8 mouse cellular contexts compared by ENCODE assay signal in genomic region chr16:93780660-93781479, GRCm38 (mm10). TPM values are rescaled to one million over a fixed set of nuclear protein-coding genes. Genes with fewer than 3 reads are reported as not detected.
DNase-seq lines count a peak whose midpoint lies in the region; ATAC-seq and TF ChIP-seq lines count a peak whose summit lies in the region.

No protein-coding gene starts in this region.

- H3K27ac ChIP-seq in kidney, postnatal 0 days: no peak overlapping the region
- H3K27ac ChIP-seq in kidney, embryonic 14.5 days (ENCODE audit: low read depth, low read length): no peak overlapping the region
- H3K27ac ChIP-seq in MEL (ENCODE audit: control insufficient read depth, low read depth, low read length): peak overlapping the region; percentile 13
- no peak overlapping the region for H3K27ac ChIP-seq in intestine, embryonic 15.5 days

- H3K36me3 ChIP-seq in kidney, postnatal 0 days (ENCODE audit: insufficient read depth, low read length): 0 out of 2 replicates have a peak, but pooled peaks cover 4% of the 10 kb centered on the region
- no peaks in the 10 kb centered on the region for H3K36me3 ChIP-seq in kidney, embryonic 14.5 days (ENCODE audit: control insufficient read depth, insufficient read depth, low read length)
- H3K36me3 ChIP-seq in MEL (ENCODE audit: control insufficient read depth in 1 of 2, insufficient read depth in 2 of 2, low read length in 2 of 2): peaks cover 0 to 4% of the 10 kb centered on the region in 2 experiments; a peak in 2 of 4 replicates
- peaks cover 4% of the 10 kb centered on the region; the same call in 1 of the 2 replicates for H3K36me3 ChIP-seq in intestine, embryonic 15.5 days

- DNase-seq in kidney, postnatal 0 days (ENCODE audit: low spot score): peak; percentile 46
- DNase-seq in MEL (ENCODE audit: low read depth, low spot score): peak; percentile 89
- peak; percentile 27 to 37 for DNase-seq in monocyte, adult 2 months (ENCODE audit: low read depth in 1 of 2, low spot score in 2 of 2)
- no peak for DNase-seq in heart, adult 11 months
- DNase-seq in adrenal gland, postnatal 4 days (ENCODE audit: low spot score in 2 of 2): no peak
- DNase-seq in right cerebral cortex, postnatal 25 days: no peak

- no peak; the same call in none of the 2 replicates for TF ChIP-seq RAD21 in MEL (IDR thresholded peaks at IDR 0.05; ENCODE audit: low read depth, low read length)

- H3K27me3 ChIP-seq in kidney, postnatal 0 days (ENCODE audit: insufficient read depth, low read length): no peaks in the 10 kb centered on the region
- no peaks in the 10 kb centered on the region; the same call in 1 of the 2 replicates for H3K27me3 ChIP-seq in kidney, embryonic 14.5 days (ENCODE audit: control insufficient read depth, insufficient read depth, low read length)
- H3K27me3 ChIP-seq in MEL (ENCODE audit: control insufficient read depth in 1 of 2, insufficient read depth in 2 of 2, low read length in 2 of 2): no peaks in the 10 kb centered on the region
- H3K27me3 ChIP-seq in intestine, embryonic 15.5 days (replicated peaks): no peaks in the 10 kb centered on the region

- H3K9me3 ChIP-seq in kidney, postnatal 0 days (replicated peaks; ENCODE audit: low read length): no peaks in the 10 kb centered on the region
- H3K9me3 ChIP-seq in kidney, embryonic 14.5 days (ENCODE audit: control insufficient read depth, low read length): peaks cover 3% of the 10 kb centered on the region; the same call in 1 of the 2 replicates
- H3K9me3 ChIP-seq in MEL (replicated peaks; ENCODE audit: insufficient read depth, low read length): no peaks in the 10 kb centered on the region
- H3K9me3 ChIP-seq in intestine, embryonic 15.5 days: no peaks in the 10 kb centered on the region

- ATAC-seq in kidney, postnatal 0 days (replicated peaks; ENCODE audit: low FRiP score, low read depth): peak; percentile 65
- no peak for ATAC-seq in kidney, embryonic 14.5 days (ENCODE audit: low FRiP score, low TSS enrichment)
- peak; percentile 31; the same call in 1 of the 2 replicates for ATAC-seq in intestine, embryonic 15.5 days

- H3K4me2 ChIP-seq in kidney, postnatal 0 days (ENCODE audit: low read length): no peak overlapping the region
- no peak overlapping the region for H3K4me2 ChIP-seq in kidney, embryonic 14.5 days (replicated peaks; ENCODE audit: low read depth, low read length)
- no peak overlapping the region for H3K4me2 ChIP-seq in intestine, embryonic 15.5 days (replicated peaks)

- WGBS in kidney, postnatal 0 days: 46% methylated on average over 14 of the region's 14 CpGs
- WGBS in kidney, embryonic 14.5 days: 48% methylated on average over 14 of the region's 14 CpGs
- 56% methylated on average over 14 of the region's 14 CpGs for WGBS in intestine, embryonic 15.5 days

- no peaks in the 10 kb centered on the region for H3K79me2 ChIP-seq in MEL (ENCODE audit: control insufficient read depth, insufficient read depth, low read length, poor library complexity)

- no peaks in the 10 kb centered on the region for H3K4me1 ChIP-seq in kidney, postnatal 0 days (replicated peaks; ENCODE audit: insufficient read depth, low read length)
- no peaks in the 10 kb centered on the region for H3K4me1 ChIP-seq in kidney, embryonic 14.5 days (ENCODE audit: control insufficient read depth, insufficient read depth, low read length)
- H3K4me1 ChIP-seq in MEL (ENCODE audit: control insufficient read depth in 1 of 2, insufficient read depth in 2 of 2, low read length in 2 of 2): peaks cover 10 to 35% of the 10 kb centered on the region in 2 experiments
- H3K4me1 ChIP-seq in intestine, embryonic 15.5 days (replicated peaks): 0 out of 2 replicates have a peak, but pooled peaks cover 2% of the 10 kb centered on the region

- no peak overlapping the region for H3K4me3 ChIP-seq in kidney, postnatal 0 days (replicated peaks; ENCODE audit: low read depth, low read length)
- H3K4me3 ChIP-seq in kidney, embryonic 14.5 days (ENCODE audit: low read length): no peak overlapping the region
- peak overlapping the region; percentile 13 to 15; a peak in 2 of 4 replicates for H3K4me3 ChIP-seq in MEL (ENCODE audit: control insufficient read depth in 1 of 2, insufficient read depth in 1 of 2, low read depth in 2 of 2, low read length in 2 of 2)
- H3K4me3 ChIP-seq in intestine, embryonic 15.5 days (replicated peaks): no peak overlapping the region

- peak in 1 of 2 experiments; percentile 33; a peak in 1 of 4 replicates for TF ChIP-seq POLR2A in MEL (IDR thresholded peaks at IDR 0.05; ENCODE audit: control insufficient read depth in 1 of 2, insufficient read depth in 1 of 2, low read depth in 1 of 2, low read length in 2 of 2, poor library complexity in 1 of 2)

- no peak overlapping the region for H3K9ac ChIP-seq in kidney, postnatal 0 days (ENCODE audit: low read depth, low read length)
- H3K9ac ChIP-seq in kidney, embryonic 14.5 days (ENCODE audit: low read depth, low read length): no peak overlapping the region
- H3K9ac ChIP-seq in MEL (ENCODE audit: control insufficient read depth, low read depth, low read length, poor library complexity, severe bottlenecking): peak overlapping the region; percentile 31; the same call in 1 of the 2 replicates
- no peak overlapping the region for H3K9ac ChIP-seq in intestine, embryonic 15.5 days

- 0 out of 4 replicates have a peak, but pooled peaks of 1 of the 2 experiments have one; percentile 29 for TF ChIP-seq EP300 in MEL (IDR thresholded peaks at IDR 0.05; ENCODE audit: low read depth in 1 of 2, low read length in 2 of 2)

- TF ChIP-seq CTCF in kidney, postnatal 0 days (IDR thresholded peaks at IDR 0.05; ENCODE audit: low read depth): peak; percentile 54; the same call in 1 of the 2 replicates
- peak; percentile 54 to 63 (median 55) for TF ChIP-seq CTCF in MEL (IDR thresholded peaks at IDR 0.05 in 2 of 3, conservative IDR thresholded peaks at IDR 0.05 in 1 of 3; ENCODE audit: control insufficient read depth in 1 of 3, insufficient read depth in 1 of 3, low read depth in 2 of 3, low read length in 3 of 3, poor library complexity in 1 of 3, severe bottlenecking in 1 of 3)

TF ChIP-seq in MEL, 35 proteins besides CTCF, POLR2A, EP300 and RAD21:
- TF ChIP-seq SMC3 (IDR thresholded peaks at IDR 0.05; ENCODE audit: low read depth, low read length) (peak; percentile 33; the same call in 1 of the 2 replicates), MYC (IDR thresholded peaks at IDR 0.05; ENCODE audit: low read depth, low read length) (peak; percentile 49; the same call in 1 of the 2 replicates), SIN3A (IDR thresholded peaks at IDR 0.05; ENCODE audit: low read length) (peak; percentile 73), GATA1 (IDR thresholded peaks at IDR 0.05; ENCODE audit: low read depth, low read length) (0 out of 2 replicates have a peak, but pooled peaks have one; percentile 7), ETS1 (IDR thresholded peaks at IDR 0.05; ENCODE audit: low read depth, low read length) (0 out of 2 replicates have a peak, but pooled peaks have one; percentile 38), UBTF (IDR thresholded peaks at IDR 0.05; ENCODE audit: borderline replicate concordance, insufficient read depth, low read depth, low read length) (peak; percentile 63; the same call in 1 of the 2 replicates), MAX (IDR thresholded peaks at IDR 0.05; ENCODE audit: low read length) (no peak; the same call in 1 of the 2 replicates), MXI1 (IDR thresholded peaks at IDR 0.05; ENCODE audit: low read depth, low read length) (peak; percentile 74), USF1 (IDR thresholded peaks at IDR 0.05; ENCODE audit: low read depth, low read length) (peak; percentile 56; the same call in 1 of the 2 replicates), BHLHE40 (IDR thresholded peaks at IDR 0.05; ENCODE audit: borderline replicate concordance, low read depth, low read length) (peak; percentile 60; the same call in 1 of the 2 replicates), ZKSCAN1 (IDR thresholded peaks at IDR 0.05; ENCODE audit: low read depth, low read length) (no peak), GABPA (IDR thresholded peaks at IDR 0.05; ENCODE audit: low read depth, low read length) (no peak)

RNA-seq across cellular contexts. Expression of gene Morc3, which starts 51.1 kb away (rescaled TPM):
- 26.8 and 27.0 TPM in 2 replicates for polyA plus RNA-seq in kidney, postnatal 0 days (2015; fragmentation: Nextera tagmentation; extraction: Ambion mirVana)
- polyA plus RNA-seq in kidney, embryonic 14.5 days (2014; fragmentation: Nextera tagmentation; extraction: Ambion mirVana): 23.5 and 42.7 TPM in 2 replicates
- 35.1 and 39.1 TPM in 2 replicates for total RNA-seq in MEL (2012; rRNA removed)
- 100 to 1,000 TPM in 1 of 2 experiments, 10 to 100 TPM in 1; 23.3 to 276 TPM for polyA plus RNA-seq in MEL (2012; ENCODE audit: insufficient read depth in 1 of 2, insufficient read length in 2 of 2, low read depth in 1 of 2, low replicate concordance in 2 of 2, missing spikeins in 1 of 2)
- polyA plus RNA-seq in intestine, embryonic 15.5 days (2015; fragmentation: Nextera tagmentation; extraction: Ambion mirVana): 27.5 and 40.6 TPM in 2 replicates
- 10 to 100 TPM; 38.9 to 40.2 TPM for total RNA-seq in adrenal gland, postnatal 4 days (2021)

Comparison
In these comparisons a context has a peak if more than half of its experiments do, and no peak if none do; other contexts are left out.
1. DNase-seq: peak in kidney, postnatal 0 days (single experiment), MEL (single experiment) and monocyte, adult 2 months (2 of 2); none in heart, adult 11 months (single experiment), adrenal gland, postnatal 4 days (0 of 2) and right cerebral cortex, postnatal 25 days (single experiment).
2. H3K4me3 ChIP-seq: peak in MEL (2 of 2); none in kidney, postnatal 0 days (single experiment), kidney, embryonic 14.5 days (single experiment) and intestine, embryonic 15.5 days (single experiment).